Mouse (Mus musculus) inflammation-experienced regulatory T-cells, adult 6 months (primary cell): ENCODE results near the gene Sec61b. TPM values are rescaled to one million over a fixed set of nuclear protein-coding genes. Genes with fewer than 3 reads are reported as not detected.

Experiments
- ATAC-seq: one replicate; pipeline ENCODE4 v1.8.0; 2017
- polyA plus RNA-seq, 3 experiments: library from polyadenylated mRNA; unstranded; fragments of 100-300 nt; shearing (Covaris generic); gene quantifications; one replicate each; pipeline ENCODE4 v1.2.1; 2017

Sec61b gene
- polyA plus RNA-seq, result 100 to 1,000 TPM; 260 to 394 (median 271) TPM

GRCm38 (mm10) chr4:47473968-47474729, at the start of gene Sec61b, which contains the start of gene Alg2:
TSS of gene Sec61b (plus strand) at chr4:47474658.
TSS of gene Alg2 (minus strand) at chr4:47474333.
- peak; percentile 93 for ATAC-seq

GRCm38 (mm10) chr4:47425247-47425830, 49.1 kb upstream of the Sec61b start:
- ATAC-seq, result no peak

- ATAC-seq, result no peak
These were observed 46.9 kb upstream of the Sec61b start for GRCm38 (mm10) chr4:47427606-47428005.

GRCm38 (mm10) chr4:47430557-47430956, 43.9 kb upstream of the Sec61b start:
- ATAC-seq, result no peak

GRCm38 (mm10) chr4:47431081-47431480, 43.4 kb upstream of the Sec61b start:
- ATAC-seq, result no peak

GRCm38 (mm10) chr4:47432766-47433165, 41.7 kb upstream of the Sec61b start:
- no peak for ATAC-seq

- ATAC-seq, result no peak
These were observed 39.3 kb upstream of the Sec61b start for GRCm38 (mm10) chr4:47435131-47435530.

- no peak for ATAC-seq
These were observed 38.7 kb upstream of the Sec61b start for GRCm38 (mm10) chr4:47435566-47436360.

GRCm38 (mm10) chr4:47437365-47438340, 36.8 kb upstream of the Sec61b start:
- peak; percentile 77 for ATAC-seq

- no peak for ATAC-seq
These were observed 35.5 kb upstream of the Sec61b start for GRCm38 (mm10) chr4:47438956-47439355.

GRCm38 (mm10) chr4:47440951-47441350, 33.5 kb upstream of the Sec61b start:
- ATAC-seq, result no peak

GRCm38 (mm10) chr4:47448526-47448925, 25.9 kb upstream of the Sec61b start:
- ATAC-seq, result no peak

- ATAC-seq, result no peak
These were observed 25.3 kb upstream of the Sec61b start for GRCm38 (mm10) chr4:47449116-47449515.

GRCm38 (mm10) chr4:47449586-47450522, 24.6 kb upstream of the Sec61b start:
- no peak for ATAC-seq

- ATAC-seq, result no peak
These were observed 7.3 kb upstream of the Sec61b start for GRCm38 (mm10) chr4:47467196-47467595.

GRCm38 (mm10) chr4:47473586-47473967, 881 bp upstream of the Sec61b start:
- no peak for ATAC-seq

GRCm38 (mm10) chr4:47474730-47475643, 529 bp downstream of the Sec61b start:
- no peak for ATAC-seq

GRCm38 (mm10) chr4:47477539-47477938, 3.1 kb downstream of the Sec61b start:
- ATAC-seq, result no peak

GRCm38 (mm10) chr4:47480095-47480494, 5.6 kb downstream of the Sec61b start:
- no peak for ATAC-seq

- ATAC-seq, result no peak
These were observed 6.1 kb downstream of the Sec61b start for GRCm38 (mm10) chr4:47480576-47480975.
